Mouse (Mus musculus) heart, postnatal 0 days (tissue): ENCODE results near the gene Wdr4.

Experiments
- CTCF ChIP-seq: IDR thresholded peaks from 2 replicates; pipeline ENCODE4 v1.5.1; 2016; ENCODE audit warnings: antibody characterized with exemption, control low read depth, low read depth
- EP300 ChIP-seq: IDR thresholded peaks from 2 replicates; pipeline ENCODE4 v1.6.1; 2016; ENCODE audit warnings: antibody characterized with exemption, low read depth

- TF ChIP-seq CTCF (no peak), EP300 (no peak)
Observed at GRCm38 (mm10) chr17:31503936-31504335, 15.8 kb downstream of the Wdr4 start.
